ENCODE assay signal across 20 mouse cellular contexts in genomic region chr11:112828553-112829287, GRCm38 (mm10). TPM values are rescaled to one million over a fixed set of nuclear protein-coding genes. Genes with fewer than 3 reads are reported as not detected.
"Had no signal": no experiment of that assay in that cellular context is flagged by ENCODE, and none has a peak within 500 bp of the region (broad histone marks: within the 10 kb centered on the region; RNA-seq: fewer than 3 reads in every experiment).

No protein-coding gene starts in this region.

- H3K9ac ChIP-seq: limb, embryonic 12.5 days; limb, embryonic 15.5 days; liver, embryonic 14.5 days; liver, postnatal 0 days; midbrain, embryonic 12.5 days; midbrain, embryonic 15.5 days; neural tube, embryonic 12.5 days; neural tube, embryonic 15.5 days had no signal

- H3K9me3 ChIP-seq: limb, embryonic 12.5 days; limb, embryonic 15.5 days; midbrain, embryonic 12.5 days; midbrain, embryonic 15.5 days; neural tube, embryonic 12.5 days; neural tube, embryonic 15.5 days had no signal

- H3K4me2 ChIP-seq: limb, embryonic 12.5 days; limb, embryonic 15.5 days; liver, embryonic 11.5 days; midbrain, embryonic 12.5 days; midbrain, embryonic 15.5 days; neural tube, embryonic 12.5 days; neural tube, embryonic 15.5 days had no signal

- H3K36me3 ChIP-seq: limb, embryonic 12.5 days; limb, embryonic 15.5 days; midbrain, embryonic 12.5 days; midbrain, embryonic 15.5 days; neural tube, embryonic 12.5 days; neural tube, embryonic 15.5 days had no signal

- DNase-seq: kidney, adult 18-20 months; kidney, postnatal 10 days; kidney, postnatal 36 days; left cerebral cortex, postnatal 4 days; liver, postnatal 0 days; lung, postnatal 10 days; right cerebral cortex, adult 18-20 months; right cerebral cortex, postnatal 14 days; right cerebral cortex, postnatal 4 days; thymus, adult 18-20 months; thymus, postnatal 36 days had no signal

- H3K4me1 ChIP-seq: limb, embryonic 15.5 days had no signal

- ATAC-seq: liver, postnatal 0 days; midbrain, embryonic 15.5 days had no signal

- H3K27me3 ChIP-seq: limb, embryonic 12.5 days; midbrain, embryonic 15.5 days; neural tube, embryonic 12.5 days; neural tube, embryonic 15.5 days had no signal

- H3K4me3 ChIP-seq: limb, embryonic 12.5 days; limb, embryonic 15.5 days; midbrain, embryonic 12.5 days; midbrain, embryonic 15.5 days; neural tube, embryonic 12.5 days; neural tube, embryonic 15.5 days had no signal

- H3K27ac ChIP-seq: limb, embryonic 12.5 days; limb, embryonic 15.5 days; liver, embryonic 14.5 days; macrophage; midbrain, embryonic 12.5 days; midbrain, embryonic 15.5 days; neural tube, embryonic 12.5 days; neural tube, embryonic 15.5 days had no signal

RNA-seq across cellular contexts. Expression of gene Sox9, which starts 46.7 kb away (rescaled TPM):
- polyA plus RNA-seq: macrophage had no signal
